Mouse (Mus musculus) thymus, postnatal 10 days (tissue): Measurements from ENCODE around the gene Sox1.

Experiments
- DNase-seq, 2 experiments: peaks; one replicate each; pipeline ENCODE4 v3.0.0; 2021; ENCODE audit warnings: low spot score in 2 of 2

The Sox1 gene

GRCm38 (mm10) chr8:12395071-12396031 lies at the start of gene Sox1:
Sox1 (plus strand) TSS chr8:12395295.
- DNase-seq = no peak

GRCm38 (mm10) chr8:12345881-12346280 lies 49.2 kb upstream of the Sox1 start:
- no peak for DNase-seq

- no peak for DNase-seq
Observed at GRCm38 (mm10) chr8:12346870-12347269, 48.2 kb upstream of the Sox1 start.

- DNase-seq = no peak
Observed at GRCm38 (mm10) chr8:12348306-12348705, 46.8 kb upstream of the Sox1 start.

GRCm38 (mm10) chr8:12349591-12349990 lies 45.5 kb upstream of the Sox1 start:
- DNase-seq = no peak

GRCm38 (mm10) chr8:12351121-12351520 lies 44.0 kb upstream of the Sox1 start:
- DNase-seq = no peak

GRCm38 (mm10) chr8:12354406-12355025 lies 40.6 kb upstream of the Sox1 start:
- no peak for DNase-seq

GRCm38 (mm10) chr8:12368161-12368560 lies 26.9 kb upstream of the Sox1 start:
- no peak for DNase-seq

GRCm38 (mm10) chr8:12368856-12369255 lies 26.2 kb upstream of the Sox1 start:
- no peak for DNase-seq

- DNase-seq = no peak
Observed at GRCm38 (mm10) chr8:12381111-12381510, 14.0 kb upstream of the Sox1 start.

GRCm38 (mm10) chr8:12382707-12383561 lies 12.2 kb upstream of the Sox1 start:
- DNase-seq = no peak

GRCm38 (mm10) chr8:12383979-12384890 lies 10.9 kb upstream of the Sox1 start:
- no peak for DNase-seq

GRCm38 (mm10) chr8:12384996-12385685 lies 10.0 kb upstream of the Sox1 start:
- no peak for DNase-seq

- no peak for DNase-seq
Observed at GRCm38 (mm10) chr8:12385686-12386488, 9.2 kb upstream of the Sox1 start.

GRCm38 (mm10) chr8:12386530-12387222 lies 8.4 kb upstream of the Sox1 start:
- DNase-seq = no peak

GRCm38 (mm10) chr8:12387223-12387860 lies 7.8 kb upstream of the Sox1 start:
- DNase-seq = no peak

GRCm38 (mm10) chr8:12387901-12388300 lies 7.2 kb upstream of the Sox1 start:
- no peak for DNase-seq

GRCm38 (mm10) chr8:12388390-12389115 lies 6.5 kb upstream of the Sox1 start:
- DNase-seq = no peak
